ENCODE assay signal across 8 mouse cellular contexts in genomic region chr1:135509145-135510084, GRCm38 (mm10).
DNase-seq lines count a peak whose midpoint lies in the region; ATAC-seq and TF ChIP-seq lines count a peak whose summit lies in the region.

No protein-coding gene starts in this region.

- H3K79me2 ChIP-seq in liver, adult 2 months (ENCODE audit: control insufficient read depth, insufficient read depth, low read length): no peaks in the 10 kb centered on the region

- H3K27ac ChIP-seq in liver, adult 2 months (replicated peaks; ENCODE audit: insufficient read depth, low read depth, low read length): no peak overlapping the region
- H3K27ac ChIP-seq in forebrain, embryonic 11.5 days (ENCODE audit: low read depth, low read length): no peak overlapping the region
- H3K27ac ChIP-seq in limb, embryonic 11.5 days (replicated peaks; ENCODE audit: low read depth, low read length): no peak overlapping the region
- peak overlapping the region; percentile 79; the same call in 1 of the 2 replicates for H3K27ac ChIP-seq in neural tube, embryonic 14.5 days (ENCODE audit: low read depth, low read length)

- no peak for TF ChIP-seq POLR2A in liver, adult 2 months (IDR thresholded peaks at IDR 0.05; ENCODE audit: extremely low read depth, insufficient read depth, low read length)

- WGBS in liver, adult 2 months: 50% methylated on average over 16 of the region's 16 CpGs
- WGBS in forebrain, embryonic 11.5 days: 6% methylated on average over 16 of the region's 16 CpGs
- WGBS in limb, embryonic 11.5 days: 11% methylated on average over 16 of the region's 16 CpGs
- 9% methylated on average over 16 of the region's 16 CpGs for WGBS in neural tube, embryonic 14.5 days

- H3K9ac ChIP-seq in liver, adult 2 months (ENCODE audit: low read depth, low read length): no peak overlapping the region; the same call in 1 of the 2 replicates
- H3K9ac ChIP-seq in forebrain, embryonic 11.5 days (ENCODE audit: low read length): peak overlapping the region; percentile 63
- H3K9ac ChIP-seq in limb, embryonic 11.5 days (ENCODE audit: low read length): peak overlapping the region; percentile 42
- peak overlapping the region; percentile 80 for H3K9ac ChIP-seq in neural tube, embryonic 14.5 days (replicated peaks; ENCODE audit: low read depth, low read length)

- H3K27me3 ChIP-seq in liver, adult 2 months (ENCODE audit: control insufficient read depth, insufficient read depth, low read length): no peaks in the 10 kb centered on the region
- H3K27me3 ChIP-seq in forebrain, embryonic 11.5 days (ENCODE audit: control insufficient read depth, insufficient read depth, low read length): no peaks in the 10 kb centered on the region; the same call in 1 of the 2 replicates
- no peaks in the 10 kb centered on the region for H3K27me3 ChIP-seq in limb, embryonic 11.5 days (ENCODE audit: control insufficient read depth, insufficient read depth, low read length)
- H3K27me3 ChIP-seq in neural tube, embryonic 14.5 days (ENCODE audit: control insufficient read depth, insufficient read depth, low read length): no peaks in the 10 kb centered on the region

- H3K36me3 ChIP-seq in liver, adult 2 months (ENCODE audit: control insufficient read depth, insufficient read depth, low read length): no peaks in the 10 kb centered on the region
- no peaks in the 10 kb centered on the region for H3K36me3 ChIP-seq in forebrain, embryonic 11.5 days (ENCODE audit: control insufficient read depth, insufficient read depth, low read length)
- no peaks in the 10 kb centered on the region for H3K36me3 ChIP-seq in limb, embryonic 11.5 days (ENCODE audit: control insufficient read depth, insufficient read depth, low read length)
- no peaks in the 10 kb centered on the region for H3K36me3 ChIP-seq in neural tube, embryonic 14.5 days (ENCODE audit: control insufficient read depth, insufficient read depth, low read length)

- DNase-seq in liver, adult 2 months (ENCODE audit: extremely low read depth, low read depth, low spot score): no peak
- no peak for DNase-seq in liver
- DNase-seq in forebrain, embryonic 11.5 days (ENCODE audit: low spot score): no peak
- no peak for DNase-seq in limb, embryonic 11.5 days (ENCODE audit: low spot score)
- no peak for DNase-seq in left cerebral cortex, postnatal 4 days
- DNase-seq in urinary bladder, postnatal 14 days (ENCODE audit: low spot score): no peak
- DNase-seq in kidney, adult 8-10 months: no peak

- TF ChIP-seq CTCF in liver, adult 2 months (IDR thresholded peaks at IDR 0.05; ENCODE audit: low read depth, low read length): no peak

- intact Hi-C loops in left cerebral cortex, postnatal 4 days (cut with DNase I): no loop called here

- H3K4me1 ChIP-seq in liver, adult 2 months (ENCODE audit: control insufficient read depth, insufficient read depth, low read length): 0 out of 2 replicates have a peak, but pooled peaks cover 2% of the 10 kb centered on the region
- peaks cover 14% of the 10 kb centered on the region for H3K4me1 ChIP-seq in forebrain, embryonic 11.5 days (replicated peaks; ENCODE audit: control insufficient read depth, insufficient read depth, low read length)
- peaks cover 41% of the 10 kb centered on the region for H3K4me1 ChIP-seq in limb, embryonic 11.5 days (ENCODE audit: control insufficient read depth, insufficient read depth, low read length)
- peaks cover 33% of the 10 kb centered on the region for H3K4me1 ChIP-seq in neural tube, embryonic 14.5 days (ENCODE audit: control insufficient read depth, insufficient read depth, low read length)

- H3K4me2 ChIP-seq in forebrain, embryonic 11.5 days (ENCODE audit: low read depth, low read length, severe bottlenecking): peak overlapping the region; percentile 93
- peak overlapping the region; percentile 85 for H3K4me2 ChIP-seq in limb, embryonic 11.5 days (ENCODE audit: low read depth, severe bottlenecking)
- H3K4me2 ChIP-seq in neural tube, embryonic 14.5 days (ENCODE audit: low read depth, low read length): peak overlapping the region; percentile 84

- peak overlapping the region; percentile 53; the same call in 1 of the 2 replicates for H3K4me3 ChIP-seq in liver, adult 2 months (ENCODE audit: insufficient read depth, low read depth, low read length)
- peak overlapping the region; percentile 49 for H3K4me3 ChIP-seq in forebrain, embryonic 11.5 days (ENCODE audit: low read depth, low read length)
- H3K4me3 ChIP-seq in limb, embryonic 11.5 days (ENCODE audit: low read depth, low read length): peak overlapping the region; percentile 44
- H3K4me3 ChIP-seq in neural tube, embryonic 14.5 days (ENCODE audit: low read depth, low read length): peak overlapping the region; percentile 54

- ATAC-seq in forebrain, embryonic 11.5 days (replicated peaks; ENCODE audit: low FRiP score): no peak
- no peak for ATAC-seq in limb, embryonic 11.5 days (ENCODE audit: insufficient number of reproducible peaks, low FRiP score, low TSS enrichment, low read depth)
- peak; percentile 6; the same call in 1 of the 2 replicates for ATAC-seq in neural tube, embryonic 14.5 days (ENCODE audit: low read depth)

- H3K9me3 ChIP-seq in forebrain, embryonic 11.5 days (ENCODE audit: control insufficient read depth, low read length): no peaks in the 10 kb centered on the region
- H3K9me3 ChIP-seq in limb, embryonic 11.5 days (ENCODE audit: control insufficient read depth, low read length): no peaks in the 10 kb centered on the region
- H3K9me3 ChIP-seq in neural tube, embryonic 14.5 days (ENCODE audit: control insufficient read depth, low read length): no peaks in the 10 kb centered on the region
